Mouse (Mus musculus) ES-E14 (cell line): ENCODE results near the gene Cntnap2. TPM values are rescaled to one million over a fixed set of nuclear protein-coding genes. Genes with fewer than 3 reads are reported as not detected.

ENCODE experiments used
- DNase-seq: peaks from one replicate; pipeline ENCODE4 v3.0.0-alpha.2; 2013; ENCODE audit warnings: low read depth, low spot score
- H3K27ac ChIP-seq: 2 replicates; pipeline ENCODE4 v1.5.1; 2012; ENCODE audit warnings: low read depth, mild to moderate bottlenecking, low read length, moderate library complexity, mixed read lengths; ENCODE audit not compliant: poor library complexity, insufficient read depth, severe bottlenecking
- H3K36me3 ChIP-seq: 2 replicates; pipeline ENCODE4 v1.6.1; 2012; ENCODE audit warnings: mild to moderate bottlenecking, low read length, moderate library complexity, mixed read lengths; ENCODE audit not compliant: control insufficient read depth, poor library complexity, insufficient read depth, severe bottlenecking
- H3K4me1 ChIP-seq, 2 experiments: fragments of 150-350 bp in 1 of 2; sonication (generic) in 1 of 2; 2 replicates each; pipeline ENCODE4 v1.6.1; 2012; ENCODE audit warnings: low read length in 2 of 2, mild to moderate bottlenecking in 1 of 2, mixed read lengths in 1 of 2; ENCODE audit not compliant: control insufficient read depth in 2 of 2, insufficient read depth in 2 of 2, poor library complexity in 1 of 2
- H3K4me3 ChIP-seq, 2 experiments: fragments of 150-350 bp in 1 of 2; sonication (generic) in 1 of 2; 2 replicates each; pipeline ENCODE4 v1.5.1; 2012; ENCODE audit warnings: low read length in 2 of 2, low read depth in 1 of 2, mild to moderate bottlenecking in 1 of 2, mixed read lengths in 1 of 2; ENCODE audit not compliant: insufficient read depth in 1 of 2, poor library complexity in 1 of 2, severe bottlenecking in 1 of 2
- H3K9ac ChIP-seq: 2 replicates; pipeline ENCODE4 v1.6.1; 2012; ENCODE audit warnings: low read depth, mild to moderate bottlenecking, low read length, mixed read lengths; ENCODE audit not compliant: poor library complexity, insufficient read depth, severe bottlenecking
- H3K9me3 ChIP-seq: fragments of 150-350 bp; sonication (generic); 2 replicates; pipeline ENCODE4 v1.6.1; 2012; ENCODE audit warnings: low read depth, mild to moderate bottlenecking, low read length; ENCODE audit not compliant: control insufficient read depth, insufficient read depth
- CHD2 ChIP-seq: IDR thresholded peaks from 2 replicates; pipeline ENCODE4 v1.6.1; 2014; ENCODE audit warnings: mild to moderate bottlenecking, low read depth, low read length, inconsistent platforms
- HCFC1 ChIP-seq: IDR thresholded peaks from 2 replicates; pipeline ENCODE4 v1.6.1; 2012; ENCODE audit warnings: low read length, inconsistent platforms, borderline replicate concordance; ENCODE audit not compliant: insufficient read depth
- MAFK ChIP-seq: IDR thresholded peaks from 2 replicates; pipeline ENCODE4 v1.6.1; 2014; ENCODE audit warnings: mild to moderate bottlenecking, low read depth, low read length, inconsistent platforms; ENCODE audit not compliant: insufficient read depth
- ZC3H11A ChIP-seq: IDR thresholded peaks from 2 replicates; pipeline ENCODE4 v1.6.1; 2012; ENCODE audit warnings: low read depth, mild to moderate bottlenecking, inconsistent platforms, low read length, borderline replicate concordance
- ZNF384 ChIP-seq: IDR thresholded peaks from 2 replicates; pipeline ENCODE4 v1.6.1; 2012; ENCODE audit warnings: low read depth, low read length, inconsistent platforms
- in situ Hi-C, 2 experiments: fragments of 600-800 bp; cut with MboI; formaldehyde crosslinking; loops; one replicate each; pipeline ENCODE4 v1.15.1; 2025; ENCODE audit warnings: low sequenced_read_pairs in 2 of 2, inconsistent platforms in 1 of 2; ENCODE audit not compliant: unreplicated experiment in 2 of 2
- total RNA-seq: library from RNA; depleted of rRNA; stranded (reverse); fragments of 300-350 nt; gene quantifications from 2 replicates; pipeline ENCODE4 v1.2.3, GENCODE M21; 2012

Gene Cntnap2
- total RNA-seq, 1 experiment: 7.9 TPM

GRCm38 (mm10) chr6:47043586-47043985 lies 1984.4 kb downstream of the Cntnap2 start:
- H3K27ac ChIP-seq: no peak overlapping the region
- DNase-seq: no peak
- no peak for TF ChIP-seq HCFC1
- no peak for TF ChIP-seq ZNF384
- no peak for TF ChIP-seq CHD2
- TF ChIP-seq MAFK: no peak
- no peak for TF ChIP-seq ZC3H11A
- no peaks in the 10 kb centered on the region for H3K36me3 ChIP-seq
- H3K9ac ChIP-seq: no peak overlapping the region
- H3K4me1 ChIP-seq: no peaks in the 10 kb centered on the region
- in situ Hi-C loops: no loop called here
- no peaks in the 10 kb centered on the region for H3K9me3 ChIP-seq
- H3K4me3 ChIP-seq: no peak overlapping the region

GRCm38 (mm10) chr6:47044385-47045200 lies 1985.4 kb downstream of the Cntnap2 start:
- TF ChIP-seq ZC3H11A (no peak), MAFK (no peak), CHD2 (no peak), ZNF384 (no peak), HCFC1 (no peak)
- Histone ChIP-seq H3K4me1 (no peaks in the 10 kb centered on the region), H3K9me3 (no peaks in the 10 kb centered on the region), H3K9ac (peak overlapping the region; percentile 80), H3K27ac (no peak overlapping the region), H3K36me3 (no peaks in the 10 kb centered on the region), H3K4me3 (peak overlapping the region; percentile 75 to 79)
- in situ Hi-C loops: no loop called here
- peak; percentile 12 for DNase-seq

GRCm38 (mm10) chr6:47049051-47049450 lies 1989.9 kb downstream of the Cntnap2 start:
- in situ Hi-C loops: no loop called here
- no peak overlapping the region for H3K4me3 ChIP-seq
- no peak for TF ChIP-seq HCFC1
- TF ChIP-seq ZC3H11A: no peak
- TF ChIP-seq CHD2: no peak
- TF ChIP-seq ZNF384: no peak
- TF ChIP-seq MAFK: no peak
- no peaks in the 10 kb centered on the region for H3K9me3 ChIP-seq
- no peaks in the 10 kb centered on the region for H3K4me1 ChIP-seq
- H3K9ac ChIP-seq: no peak overlapping the region
- DNase-seq: no peak
- no peaks in the 10 kb centered on the region for H3K36me3 ChIP-seq
- no peak overlapping the region for H3K27ac ChIP-seq

GRCm38 (mm10) chr6:47050319-47051222 lies 1991.4 kb downstream of the Cntnap2 start:
- Histone ChIP-seq H3K9ac (no peak overlapping the region), H3K36me3 (no peaks in the 10 kb centered on the region), H3K4me1 (no peaks in the 10 kb centered on the region), H3K4me3 (no peak overlapping the region), H3K9me3 (no peaks in the 10 kb centered on the region), H3K27ac (no peak overlapping the region)
- in situ Hi-C loops: no loop called here
- no peak for TF ChIP-seq ZC3H11A
- TF ChIP-seq ZNF384: no peak
- TF ChIP-seq MAFK: no peak
- no peak for TF ChIP-seq HCFC1
- no peak for TF ChIP-seq CHD2
- no peak for DNase-seq
